Comparison of ENCODE assay signal across 8 mouse cellular contexts in the genomic region with DNA sequence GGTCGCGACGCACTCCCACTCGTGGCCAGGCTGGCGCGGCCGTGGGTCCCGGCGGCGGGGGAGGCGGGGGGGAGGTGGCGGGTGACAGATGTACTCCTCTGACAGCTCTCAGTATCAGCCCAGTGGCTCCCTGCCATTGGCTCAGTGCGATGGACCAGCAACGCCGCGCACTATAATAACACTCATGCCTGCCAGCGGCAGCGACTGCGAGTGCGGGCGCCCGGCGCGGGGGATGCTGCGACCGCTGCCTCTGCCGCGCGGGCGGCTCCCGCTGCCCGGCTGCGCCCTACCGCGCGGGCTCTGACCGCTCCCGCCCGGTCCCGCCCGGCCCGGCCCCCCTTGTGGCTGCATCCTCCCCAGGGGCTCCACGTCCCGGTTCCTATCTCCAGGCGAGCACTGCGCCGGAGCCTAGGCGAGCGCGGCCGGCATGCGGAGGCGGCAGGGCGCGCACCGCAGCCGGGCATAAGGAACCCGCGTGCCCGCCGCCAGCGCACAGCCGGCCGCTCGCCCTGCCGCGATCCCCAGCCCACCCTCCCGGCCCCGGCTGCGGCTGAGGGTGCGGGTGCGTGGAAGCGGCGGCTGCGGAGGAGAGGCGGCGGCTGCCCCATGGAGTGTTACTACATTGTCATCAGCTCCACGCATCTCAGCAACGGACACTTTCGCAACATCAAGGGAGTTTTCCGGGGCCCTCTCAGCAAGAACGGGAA. TPM values are rescaled to one million over a fixed set of nuclear protein-coding genes. Genes with fewer than 3 reads are reported as not detected.
DNase-seq lines count a peak whose midpoint lies in the region; ATAC-seq and TF ChIP-seq lines count a peak whose summit lies in the region.

A gene (plus strand): TSS at position 38 of the 707 bp plus-strand sequence.

- intact Hi-C loops in left cerebral cortex, postnatal 4 days (cut with DNase I): loop anchor here (5.0 to 10.0 kb wide), 3 partner anchors 1279 to 1571 kb away; no protein-coding TSS in a partner anchor

- H3K27me3 ChIP-seq in ES-Bruce4 (ENCODE audit: control insufficient read depth, insufficient read depth, low read length, poor library complexity, severe bottlenecking): peaks cover 23% of the 10 kb centered on the region
- H3K27me3 ChIP-seq in embryonic facial prominence, embryonic 14.5 days (replicated peaks; ENCODE audit: control insufficient read depth, insufficient read depth, low read length): peaks cover 49% of the 10 kb centered on the region
- no peaks in the 10 kb centered on the region for H3K27me3 ChIP-seq in hindbrain, embryonic 13.5 days
- peaks cover 21% of the 10 kb centered on the region for H3K27me3 ChIP-seq in neural tube, embryonic 11.5 days (ENCODE audit: control insufficient read depth, insufficient read depth, low read length)

- no peak for TF ChIP-seq EP300 in ES-Bruce4 (IDR thresholded peaks at IDR 0.05; ENCODE audit: insufficient read depth, low read depth, low read length)

- DNase-seq in 3134 (ENCODE audit: extremely low read depth, insufficient read length, low spot score): peak; percentile 0
- DNase-seq in embryonic facial prominence, embryonic 14.5 days (ENCODE audit: low spot score): peak; percentile 45
- DNase-seq in left cerebral cortex, postnatal 4 days: peak; percentile 86
- peak; percentile 72 for DNase-seq in neural tube, embryonic 11.5 days (ENCODE audit: low spot score)
- no peak for DNase-seq in urinary bladder, adult 18-20 months (ENCODE audit: low spot score in 2 of 2)

- peak; percentile 88 for ATAC-seq in embryonic facial prominence, embryonic 14.5 days (ENCODE audit: low read depth)
- ATAC-seq in hindbrain, embryonic 13.5 days (ENCODE audit: low FRiP score): peak; percentile 98
- ATAC-seq in neural tube, embryonic 11.5 days (ENCODE audit: insufficient read depth, low FRiP score, low TSS enrichment): peak; percentile 94
- no peak for ATAC-seq in erythroid progenitor cell, adult 5-6 weeks (replicated peaks; ENCODE audit: low FRiP score, poor library complexity, severe bottlenecking)

- no peak for TF ChIP-seq CTCF in ES-Bruce4 (IDR thresholded peaks at IDR 0.05; ENCODE audit: low read depth, low read length)

- peak within 1 kb of the TSS; percentile 45; the same call in 1 of the 2 replicates for H3K9ac ChIP-seq in ES-Bruce4 (ENCODE audit: low read depth, poor library complexity, severe bottlenecking)
- H3K9ac ChIP-seq in embryonic facial prominence, embryonic 14.5 days (ENCODE audit: low read depth, low read length): peak within 1 kb of the TSS; percentile 60
- peak within 1 kb of the TSS; percentile 90 for H3K9ac ChIP-seq in hindbrain, embryonic 13.5 days
- H3K9ac ChIP-seq in neural tube, embryonic 11.5 days (ENCODE audit: low read length): peak within 1 kb of the TSS; percentile 66

- H3K9me3 ChIP-seq in ES-Bruce4 (replicated peaks; ENCODE audit: control insufficient read depth, insufficient read depth, low read length, poor library complexity, severe bottlenecking): no peaks in the 10 kb centered on the region
- H3K9me3 ChIP-seq in embryonic facial prominence, embryonic 14.5 days (ENCODE audit: control insufficient read depth, low read length): no peaks in the 10 kb centered on the region
- no peaks in the 10 kb centered on the region for H3K9me3 ChIP-seq in hindbrain, embryonic 13.5 days
- no peaks in the 10 kb centered on the region for H3K9me3 ChIP-seq in neural tube, embryonic 11.5 days (ENCODE audit: control insufficient read depth, low read length)

- H3K4me3 ChIP-seq in ES-Bruce4 (ENCODE audit: low read depth, low read length): peak within 1 kb of the TSS; percentile 60
- H3K4me3 ChIP-seq in embryonic facial prominence, embryonic 14.5 days (ENCODE audit: low read depth, low read length): peak within 1 kb of the TSS; percentile 71
- H3K4me3 ChIP-seq in hindbrain, embryonic 13.5 days: peak within 1 kb of the TSS; percentile 82
- H3K4me3 ChIP-seq in neural tube, embryonic 11.5 days (ENCODE audit: low read depth, low read length): peak within 1 kb of the TSS; percentile 70

- WGBS in embryonic facial prominence, embryonic 14.5 days: 2% methylated on average over 22 of the region's 82 CpGs
- WGBS in hindbrain, embryonic 13.5 days: under 1% methylated on average over 69 of the region's 82 CpGs
- WGBS in neural tube, embryonic 11.5 days: 0% methylated on average over 57 of the region's 82 CpGs

- TF ChIP-seq POLR2A in ES-Bruce4 (IDR thresholded peaks at IDR 0.05; ENCODE audit: insufficient read depth, low read length): no peak

- no peaks in the 10 kb centered on the region for H3K4me1 ChIP-seq in ES-Bruce4 (ENCODE audit: control insufficient read depth, insufficient read depth, low read length)
- 0 out of 2 replicates have a peak, but pooled peaks cover 4% of the 10 kb centered on the region for H3K4me1 ChIP-seq in embryonic facial prominence, embryonic 14.5 days (ENCODE audit: control insufficient read depth, insufficient read depth, low read length)
- peaks cover 17% of the 10 kb centered on the region for H3K4me1 ChIP-seq in hindbrain, embryonic 13.5 days (replicated peaks)
- no peaks in the 10 kb centered on the region for H3K4me1 ChIP-seq in neural tube, embryonic 11.5 days (ENCODE audit: control insufficient read depth, insufficient read depth, low read length)

- H3K36me3 ChIP-seq in ES-Bruce4 (ENCODE audit: control insufficient read depth, insufficient read depth, low read length, poor library complexity, severe bottlenecking): no peaks in the 10 kb centered on the region
- no peaks in the 10 kb centered on the region for H3K36me3 ChIP-seq in embryonic facial prominence, embryonic 14.5 days (ENCODE audit: control insufficient read depth, insufficient read depth, low read length)
- H3K36me3 ChIP-seq in hindbrain, embryonic 13.5 days: no peaks in the 10 kb centered on the region
- H3K36me3 ChIP-seq in neural tube, embryonic 11.5 days (ENCODE audit: control insufficient read depth, insufficient read depth, low read length): no peaks in the 10 kb centered on the region

- H3K27ac ChIP-seq in ES-Bruce4 (ENCODE audit: insufficient read depth, low read length): no peak within 1 kb of the TSS
- H3K27ac ChIP-seq in embryonic facial prominence, embryonic 14.5 days (replicated peaks; ENCODE audit: low read depth, low read length): no peak within 1 kb of the TSS
- H3K27ac ChIP-seq in hindbrain, embryonic 13.5 days: peak within 1 kb of the TSS; percentile 96
- H3K27ac ChIP-seq in neural tube, embryonic 11.5 days (ENCODE audit: low read depth, low read length): peak within 1 kb of the TSS; percentile 67

- peak within 1 kb of the TSS; percentile 99 for H3K4me2 ChIP-seq in embryonic facial prominence, embryonic 14.5 days (ENCODE audit: low read depth, low read length)
- H3K4me2 ChIP-seq in hindbrain, embryonic 13.5 days: peak within 1 kb of the TSS; percentile 73
- peak within 1 kb of the TSS; percentile 94 for H3K4me2 ChIP-seq in neural tube, embryonic 11.5 days (ENCODE audit: low read depth)

RNA-seq across cellular contexts. Expression of the gene that starts here (rescaled TPM):
- not detected in 2 replicates for polyA plus RNA-seq in ES-Bruce4 (2011; ENCODE audit: insufficient read depth, insufficient read length, low read depth, missing spikeins)
- polyA plus RNA-seq in embryonic facial prominence, embryonic 14.5 days (2014; fragmentation: Nextera tagmentation; extraction: Ambion mirVana): 0.86 and 1.00 TPM in 2 replicates
- 11.4 and 11.9 TPM in 2 replicates for polyA plus RNA-seq in hindbrain, embryonic 13.5 days (2015; fragmentation: Nextera tagmentation; extraction: Ambion mirVana)
- total RNA-seq in left cerebral cortex, postnatal 4 days (2021): 10 to 100 TPM; 26.6 to 31.1 TPM
- polyA plus RNA-seq in neural tube, embryonic 11.5 days (2014; fragmentation: Nextera tagmentation; extraction: Ambion mirVana): 3.2 and 4.3 TPM in 2 replicates
- not detected in 2 replicates for total RNA-seq in erythroid progenitor cell, adult 5-6 weeks (2015; ENCODE audit: low replicate concordance)
- total RNA-seq in erythroid progenitor cell, adult 5-6 weeks (2017; ENCODE audit: low replicate concordance): not detected in 2 replicates

Comparison
In these comparisons a context has a peak if more than half of its experiments do, and no peak if none do; other contexts are left out.
1. RNA of the gene that starts here (total RNA-seq): 26.6 to 31.1 TPM in left cerebral cortex, postnatal 4 days; not detected in erythroid progenitor cell, adult 5-6 weeks; every median in the first group is over 10 times any median in the second.
2. Peak in DNase-seq, ATAC-seq, H3K4me3 ChIP-seq, H3K9ac ChIP-seq and H3K4me2 ChIP-seq in embryonic facial prominence, embryonic 14.5 days; RNA of the gene not detected or under 1 TPM.
3. DNase-seq: peak in 3134 (single experiment), left cerebral cortex, postnatal 4 days (single experiment) and neural tube, embryonic 11.5 days (single experiment); none in urinary bladder, adult 18-20 months (0 of 2).
4. H3K27ac ChIP-seq: peak in hindbrain, embryonic 13.5 days (single experiment) and neural tube, embryonic 11.5 days (single experiment); none in ES-Bruce4 (single experiment) and embryonic facial prominence, embryonic 14.5 days (single experiment).
5. Peak in every context shown above with its lines, with median percentiles within 50 percentile points of each other: H3K4me3 ChIP-seq, H3K9ac ChIP-seq and H3K4me2 ChIP-seq.